Mouse (Mus musculus) regulatory T cell (primary cell): ENCODE results near the gene Lce1a1.
"Not testable (repeated sequence)": the region's sequence is repeated elsewhere in the genome, so short reads cannot be mapped to it uniquely, and the experiment has no call there.

Source experiments
- in situ Hi-C: fragments of 300-600 bp; cut with MboI, MseI; formaldehyde crosslinking; loops from one replicate; pipeline ENCODE4 v1.15.1; 2025; ENCODE audit warnings: high pct_unique_total_duplicates

Lce1a1 gene

GRCm38 (mm10) chr3:92648207-92648606 is at the start of gene Lce1a1:
Gene Lce1a1 (minus strand): TSS chr3:92648307.
- in situ Hi-C loops: no loop called here

GRCm38 (mm10) chr3:92694613-92695012 is 46.5 kb upstream of the Lce1a1 start:
- in situ Hi-C loops: no loop called here

GRCm38 (mm10) chr3:92691688-92692087 is 43.6 kb upstream of the Lce1a1 start:
- in situ Hi-C loops: no loop called here

GRCm38 (mm10) chr3:92689154-92689553 is 41.0 kb upstream of the Lce1a1 start:
- in situ Hi-C loops: not testable (repeated sequence)

GRCm38 (mm10) chr3:92687110-92687509 is 39.0 kb upstream of the Lce1a1 start, which contains the start of gene Lce1d:
Gene Lce1d (minus strand): TSS chr3:92687210.
- in situ Hi-C loops: no loop called here

- in situ Hi-C loops: no loop called here
These were observed 30.8 kb upstream of the Lce1a1 start, which contains the start of gene Lce1c for GRCm38 (mm10) chr3:92678947-92679346. Gene Lce1c (plus strand): TSS chr3:92679247.

- in situ Hi-C loops: no loop called here
These were observed 22.1 kb upstream of the Lce1a1 start, which contains the start of gene Lce1a2 for GRCm38 (mm10) chr3:92670215-92670614. Gene Lce1a2 (minus strand): TSS chr3:92670315.

GRCm38 (mm10) chr3:92656826-92657225 is 8.7 kb upstream of the Lce1a1 start, which contains the start of gene Lce1b:
Gene Lce1b (minus strand): TSS chr3:92656926.
- in situ Hi-C loops: no loop called here

GRCm38 (mm10) chr3:92639854-92640253 is 8.3 kb downstream of the Lce1a1 start:
- in situ Hi-C loops: no loop called here

- in situ Hi-C loops: no loop called here
These were observed 9.5 kb downstream of the Lce1a1 start for GRCm38 (mm10) chr3:92638653-92638991.

- in situ Hi-C loops: no loop called here
These were observed 10.1 kb downstream of the Lce1a1 start for GRCm38 (mm10) chr3:92637745-92638652.

- in situ Hi-C loops: no loop called here
These were observed 26.5 kb downstream of the Lce1a1 start, which contains the start of gene Lce6a for GRCm38 (mm10) chr3:92621560-92621959. Gene Lce6a (minus strand): TSS chr3:92621660.

GRCm38 (mm10) chr3:92609804-92610203 is 38.3 kb downstream of the Lce1a1 start:
- in situ Hi-C loops: loop anchor here (5.0 kb wide), 1 partner anchor 458 kb away; no protein-coding TSS in a partner anchor

- in situ Hi-C loops: loop anchor here (5.0 kb wide), 1 partner anchor 455 kb away; no protein-coding TSS in a partner anchor
These were observed 40.7 kb downstream of the Lce1a1 start, which contains the start of gene 2210017I01Rik for GRCm38 (mm10) chr3:92607392-92607791. Gene 2210017I01Rik (minus strand): TSS chr3:92607492.

GRCm38 (mm10) chr3:92602169-92602568 is 45.9 kb downstream of the Lce1a1 start:
- in situ Hi-C loops: no loop called here

GRCm38 (mm10) chr3:92600456-92600855 is 47.7 kb downstream of the Lce1a1 start:
- in situ Hi-C loops: no loop called here

GRCm38 (mm10) chr3:92599973-92600372 is 48.1 kb downstream of the Lce1a1 start:
- in situ Hi-C loops: no loop called here

GRCm38 (mm10) chr3:92598429-92598828 is 49.7 kb downstream of the Lce1a1 start:
- in situ Hi-C loops: no loop called here
